Mouse (Mus musculus) thymus, adult 2 months (tissue): ENCODE measurements around the gene Ccdc81. TPM values are rescaled to one million over a fixed set of nuclear protein-coding genes. Genes with fewer than 3 reads are reported as not detected.

Experiments used
- DNase-seq: peaks from one replicate; pipeline ENCODE4 v3.0.0; 2021
- H3K27ac ChIP-seq: fragments of 200-500 bp; 2 replicates; pipeline ENCODE4 v1.5.1; 2012; ENCODE audit warnings: low read length, control low read depth; ENCODE audit not compliant: control insufficient read depth, insufficient read depth
- H3K27me3 ChIP-seq: fragments of 200-500 bp; 2 replicates; pipeline ENCODE4 v1.6.1; 2012; ENCODE audit warnings: mild to moderate bottlenecking, low read length, moderate library complexity, mixed read lengths; ENCODE audit not compliant: control insufficient read depth, insufficient read depth
- H3K36me3 ChIP-seq: fragments of 200-500 bp; 2 replicates; pipeline ENCODE4 v1.6.1; 2012; ENCODE audit warnings: mild to moderate bottlenecking, low read length, moderate library complexity; ENCODE audit not compliant: control insufficient read depth, insufficient read depth
- H3K4me1 ChIP-seq: fragments of 200-500 bp; replicated peaks from 2 replicates; pipeline ENCODE4 v1.6.1; 2012; ENCODE audit warnings: low read length; ENCODE audit not compliant: control insufficient read depth, insufficient read depth
- H3K4me3 ChIP-seq: fragments of 200-500 bp; 2 replicates; pipeline ENCODE4 v1.5.1; 2012; ENCODE audit warnings: mild to moderate bottlenecking, low read length, control low read depth, moderate library complexity; ENCODE audit not compliant: control insufficient read depth, insufficient read depth
- CTCF ChIP-seq: fragments of 200-500 bp; IDR thresholded peaks from 2 replicates; pipeline ENCODE4 v1.5.1; 2012; ENCODE audit warnings: mild to moderate bottlenecking, control low read depth, low read length, moderate library complexity, borderline replicate concordance; ENCODE audit not compliant: control insufficient read depth, poor library complexity, insufficient read depth; ENCODE audit errors: extremely low read depth
- POLR2A ChIP-seq: fragments of 200-500 bp; IDR thresholded peaks from 2 replicates; pipeline ENCODE4 v1.6.1; 2012; ENCODE audit warnings: mild to moderate bottlenecking, low read length, control low read depth, moderate library complexity; ENCODE audit not compliant: control insufficient read depth, poor library complexity, insufficient read depth; ENCODE audit errors: extremely low read depth
- WGBS: fragments of 180-500 bp; shearing (Covaris S2); methylation state at CpG from one replicate; pipeline ENCODE4 v1.1.7; 2018; 5-methylcytosine and 5-hydroxymethylcytosine counted together
- polyA plus RNA-seq: library from polyadenylated mRNA; depleted of rRNA; stranded (reverse); fragments of >200 nt; gene quantifications from 2 replicates; pipeline ENCODE4 v1.2.3, GENCODE M21; 2012

The Ccdc81 gene
- polyA plus RNA-seq, 1 experiment, result not detected

DNA sequence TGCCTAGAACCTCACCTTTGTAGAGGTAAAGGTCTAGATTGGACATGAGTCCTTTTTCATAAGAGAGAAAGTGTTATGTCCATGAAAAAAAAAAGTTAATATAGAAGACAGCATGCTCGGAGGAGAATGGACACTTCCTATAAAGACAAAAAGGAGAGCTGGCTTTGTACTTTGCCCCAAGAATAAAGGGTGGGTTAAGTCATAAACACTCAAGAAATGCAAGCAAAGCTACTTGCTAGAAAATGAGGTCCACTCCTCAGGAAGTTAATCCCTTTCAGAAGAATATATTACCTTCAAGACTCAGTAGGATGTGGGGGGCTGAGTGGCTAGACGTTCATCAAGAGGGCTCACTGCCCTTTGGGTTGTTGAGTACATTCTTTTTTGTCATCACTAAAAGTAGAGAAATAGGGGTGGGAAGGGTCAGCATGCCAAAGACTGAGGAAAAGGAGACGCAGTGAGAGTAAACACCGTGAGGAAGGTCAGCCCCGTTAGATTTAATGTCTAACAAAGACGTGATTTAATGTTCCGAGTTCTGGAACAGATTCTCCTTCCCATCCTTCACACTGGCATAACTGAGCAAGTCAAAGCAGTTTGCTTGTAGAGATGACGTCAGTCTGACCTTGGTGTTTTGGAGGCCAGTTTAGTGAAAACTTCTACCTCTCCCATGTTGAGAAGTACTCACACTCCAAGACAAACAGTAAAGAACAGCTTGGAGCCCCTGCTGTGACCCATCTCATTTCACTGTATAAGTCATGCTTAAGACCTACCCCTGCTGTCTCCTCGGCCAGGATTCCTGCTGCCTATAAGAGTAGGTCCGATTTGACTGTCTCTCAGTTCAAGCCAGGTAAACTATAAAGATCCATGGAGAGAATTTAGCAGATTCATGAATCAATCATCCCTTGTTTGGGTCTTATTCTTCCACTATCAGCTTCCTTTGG is 51.0 kb downstream of the Ccdc81 start:
- Histone ChIP-seq H3K4me1 (no peaks in the 10 kb centered on the region), H3K4me3 (no peak overlapping the region), H3K36me3 (no peaks in the 10 kb centered on the region), H3K27ac (no peak overlapping the region), H3K27me3 (no peaks in the 10 kb centered on the region)
- no peak for TF ChIP-seq CTCF
- no peak for TF ChIP-seq POLR2A
- 89% methylated on average over 10 of the region's 10 CpGs for WGBS
- no peak for DNase-seq

GRCm38 (mm10) chr7:89850510-89850909 is 52.9 kb downstream of the Ccdc81 start:
- no peak for TF ChIP-seq POLR2A
- H3K27me3 ChIP-seq, result no peaks in the 10 kb centered on the region
- no peak overlapping the region for H3K27ac ChIP-seq
- WGBS, result 76% methylated on average over 3 of the region's 3 CpGs
- H3K36me3 ChIP-seq, result no peaks in the 10 kb centered on the region
- H3K4me3 ChIP-seq, result no peak overlapping the region
- no peak for DNase-seq
- no peaks in the 10 kb centered on the region for H3K4me1 ChIP-seq

GRCm38 (mm10) chr7:89845669-89846068 is 57.8 kb downstream of the Ccdc81 start:
- Histone ChIP-seq H3K4me3 (no peak overlapping the region), H3K27me3 (no peaks in the 10 kb centered on the region), H3K27ac (no peak overlapping the region), H3K36me3 (no peaks in the 10 kb centered on the region), H3K4me1 (no peaks in the 10 kb centered on the region)
- no peak for DNase-seq
- WGBS, result 87% methylated on average over 4 of the region's 4 CpGs
- TF ChIP-seq POLR2A (no peak), CTCF (no peak)

DNA sequence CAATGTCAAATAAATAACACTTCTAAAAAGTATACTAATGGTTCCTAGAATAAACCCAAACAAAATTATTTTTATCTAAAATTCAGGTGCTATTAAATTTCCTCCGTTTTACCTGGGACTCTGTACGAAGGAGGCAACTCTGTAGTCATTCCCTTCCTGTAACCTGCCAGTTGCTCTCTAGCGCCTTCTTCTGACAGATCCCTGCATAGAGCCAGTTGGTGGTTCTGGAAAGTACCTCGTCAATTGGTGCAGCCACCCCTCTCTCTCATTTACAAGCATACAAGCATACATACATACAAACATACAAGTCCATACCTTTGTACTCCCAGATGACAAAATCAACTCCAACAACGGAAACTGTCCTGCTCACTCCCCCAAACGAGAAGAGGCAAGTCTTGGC is 59.9 kb downstream of the Ccdc81 start:
- DNase-seq, result peak; percentile 44
- Histone ChIP-seq H3K27me3 (no peaks in the 10 kb centered on the region), H3K4me1 (no peaks in the 10 kb centered on the region), H3K27ac (no peak overlapping the region), H3K4me3 (no peak overlapping the region), H3K36me3 (no peaks in the 10 kb centered on the region)
- TF ChIP-seq POLR2A (no peak), CTCF (no peak)
- 29% methylated on average over 6 of the region's 6 CpGs for WGBS

DNA sequence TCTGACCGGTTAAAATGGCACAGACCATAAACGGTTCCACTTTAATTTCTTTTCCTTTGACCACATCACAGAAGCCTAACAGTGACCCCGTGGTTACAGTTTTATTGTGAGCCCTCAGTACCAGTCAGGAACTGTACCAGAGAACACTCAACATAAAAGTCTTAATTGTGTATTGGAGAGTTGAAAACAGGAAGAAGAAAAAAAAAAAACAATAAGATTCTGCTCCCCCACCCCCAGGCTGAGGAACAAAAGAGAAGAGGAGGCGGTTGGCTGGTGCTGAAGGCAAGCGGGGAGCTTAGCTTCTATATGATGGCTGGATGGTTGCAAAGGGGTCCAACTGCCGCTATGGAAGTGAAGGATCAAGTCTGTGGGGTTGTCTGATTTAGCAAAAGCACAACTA is 60.3 kb downstream of the Ccdc81 start:
- H3K27me3 ChIP-seq, result no peaks in the 10 kb centered on the region
- H3K27ac ChIP-seq, result no peak overlapping the region
- H3K4me1 ChIP-seq, result no peaks in the 10 kb centered on the region
- no peak overlapping the region for H3K4me3 ChIP-seq
- WGBS, result 15% methylated on average over 6 of the region's 6 CpGs
- DNase-seq, result no peak
- no peak for TF ChIP-seq POLR2A
- no peak for TF ChIP-seq CTCF
- no peaks in the 10 kb centered on the region for H3K36me3 ChIP-seq

GRCm38 (mm10) chr7:89842404-89842715 is 61.1 kb downstream of the Ccdc81 start:
- no peak overlapping the region for H3K4me3 ChIP-seq
- TF ChIP-seq CTCF (no peak), POLR2A (no peak)
- H3K27ac ChIP-seq, result no peak overlapping the region
- WGBS, result 88% methylated on average over 5 of the region's 5 CpGs
- DNase-seq, result no peak
- H3K27me3 ChIP-seq, result no peaks in the 10 kb centered on the region
- H3K4me1 ChIP-seq, result no peaks in the 10 kb centered on the region
- no peaks in the 10 kb centered on the region for H3K36me3 ChIP-seq
